Mouse (Mus musculus) embryonic fibroblast, embryonic 13.5 days (primary cell): ENCODE measurements around the gene Notch3.

ENCODE experiments used
- CTCF ChIP-seq: IDR thresholded peaks from 2 replicates; pipeline ENCODE4 v1.5.1; 2011; ENCODE audit warnings: mild to moderate bottlenecking, control low read depth, low read length, moderate library complexity, borderline replicate concordance; ENCODE audit not compliant: insufficient read depth
- POLR2A ChIP-seq: IDR thresholded peaks from 2 replicates; pipeline ENCODE4 v1.6.1; 2011; ENCODE audit warnings: low read depth, mild to moderate bottlenecking, control low read depth, low read length, moderate library complexity

DNA sequence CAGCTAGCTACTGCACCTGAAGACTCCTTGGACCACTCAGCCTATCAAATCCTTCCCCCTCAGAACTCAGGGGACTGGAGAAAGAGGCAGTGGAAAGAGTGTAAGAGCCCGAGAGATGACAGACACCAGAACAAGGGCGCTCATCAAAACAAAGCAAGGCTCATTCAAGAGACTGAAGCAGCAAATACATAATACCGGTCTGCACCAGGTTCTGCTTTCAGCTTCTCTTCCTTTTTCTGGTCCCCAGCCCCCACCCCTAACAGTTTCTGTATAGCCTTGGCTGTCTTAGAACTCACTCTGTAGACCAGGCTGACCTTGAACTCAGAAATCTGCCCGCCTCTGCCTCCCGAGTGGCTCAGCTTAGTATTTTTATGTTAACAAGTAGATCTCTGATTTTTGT is 26.4 kb upstream of the Notch3 start:
- no peak for TF ChIP-seq POLR2A
- no peak for TF ChIP-seq CTCF
